Comparison of ENCODE assay signal across 9 mouse cellular contexts in the genomic region with DNA sequence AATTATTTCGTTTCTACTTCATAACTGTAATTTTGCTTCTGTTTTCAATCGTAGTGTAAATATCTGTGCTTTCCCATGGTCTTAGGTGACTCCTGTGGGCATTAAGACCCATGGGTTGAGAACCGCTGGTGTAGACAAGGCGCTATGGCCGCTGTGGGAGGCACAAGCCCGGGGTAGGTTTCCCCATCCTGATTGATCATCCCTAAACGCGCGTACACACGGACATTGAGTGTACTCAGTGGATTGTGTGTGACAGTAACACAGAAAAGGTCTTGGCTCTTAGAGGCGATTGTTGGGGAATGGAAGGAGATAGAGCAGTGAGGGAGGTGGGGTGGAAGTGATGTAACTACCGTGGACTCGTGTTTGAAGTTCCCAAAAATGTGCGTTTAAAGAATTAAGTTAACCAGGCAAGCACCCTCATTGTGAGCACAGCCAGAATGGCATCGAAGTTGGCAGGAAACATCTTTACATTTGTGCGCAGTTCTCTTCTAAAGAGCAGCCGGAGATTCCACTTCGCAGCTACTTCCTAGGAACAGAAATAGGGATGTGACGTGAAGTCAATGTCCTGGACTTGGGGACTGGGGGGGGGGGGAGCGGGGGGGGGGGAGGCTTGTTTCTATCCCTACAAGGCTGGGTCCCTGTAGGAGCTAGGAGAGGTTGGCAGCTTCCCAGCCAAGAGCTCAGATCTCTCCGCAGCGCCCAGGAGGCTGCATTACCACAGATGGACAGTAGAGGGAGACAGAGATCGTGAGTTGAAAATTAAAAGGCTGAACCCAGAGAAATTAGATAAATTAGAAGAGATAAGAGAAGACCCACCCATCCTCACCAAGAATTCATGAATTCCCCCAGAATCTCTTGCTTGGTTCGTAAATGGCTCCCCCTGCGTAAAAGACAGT. TPM values are rescaled to one million over a fixed set of nuclear protein-coding genes. Genes with fewer than 3 reads are reported as not detected.
DNase-seq lines count a peak whose midpoint lies in the region; ATAC-seq lines count a peak whose summit lies in the region.
"Had no signal": no experiment of that assay in that cellular context is flagged by ENCODE, and none has a peak within 500 bp of the region (broad histone marks: within the 10 kb centered on the region; RNA-seq: fewer than 3 reads in every experiment).

No protein-coding gene starts in this region.

- H3K4me1 ChIP-seq in forebrain, embryonic 16.5 days (replicated peaks; ENCODE audit: control insufficient read depth, insufficient read depth, low read length): 0 out of 2 replicates have a peak, but pooled peaks cover 4% of the 10 kb centered on the region
- no peaks in the 10 kb centered on the region for H3K4me1 ChIP-seq in hindbrain, embryonic 12.5 days
- H3K4me1 ChIP-seq: limb, embryonic 13.5 days had no signal

- peak; percentile 56 for DNase-seq in Muller cell, postnatal 12 days (ENCODE audit: inconsistent ontology term)
- DNase-seq in cerebellum, adult 11-12 months: peak; percentile 72
- peak; percentile 80 for DNase-seq in layer of hippocampus, adult 9-11 months
- peak; percentile 88 for DNase-seq in lung, postnatal 36 days
- peak; percentile 70 for DNase-seq in retina, postnatal 7 days (ENCODE audit: low read depth, low spot score)
- peak; percentile 83 for DNase-seq in urinary bladder, postnatal 14 days (ENCODE audit: low spot score)

- H3K4me3 ChIP-seq in forebrain, embryonic 16.5 days (replicated peaks; ENCODE audit: low read length): no peak overlapping the region
- no peak overlapping the region for H3K4me3 ChIP-seq in hindbrain, embryonic 12.5 days
- H3K4me3 ChIP-seq: limb, embryonic 13.5 days had no signal

- WGBS in forebrain, embryonic 16.5 days: 48% methylated on average over 23 of the region's 25 CpGs
- 54% methylated on average over 23 of the region's 25 CpGs for WGBS in hindbrain, embryonic 12.5 days

- no peaks in the 10 kb centered on the region for H3K27me3 ChIP-seq in forebrain, embryonic 16.5 days (replicated peaks; ENCODE audit: control insufficient read depth, insufficient read depth, low read length)
- H3K27me3 ChIP-seq in hindbrain, embryonic 12.5 days: 0 out of 2 replicates have a peak, but pooled peaks cover 4% of the 10 kb centered on the region
- H3K27me3 ChIP-seq: limb, embryonic 13.5 days had no signal

- ATAC-seq in forebrain, embryonic 16.5 days: peak; percentile 86
- ATAC-seq in hindbrain, embryonic 12.5 days (ENCODE audit: low FRiP score): peak; percentile 40; the same call in 1 of the 2 replicates

- H3K27ac ChIP-seq in forebrain, embryonic 16.5 days (ENCODE audit: low read length): no peak overlapping the region
- H3K27ac ChIP-seq in hindbrain, embryonic 12.5 days: no peak overlapping the region
- H3K27ac ChIP-seq: limb, embryonic 13.5 days had no signal

- H3K36me3 ChIP-seq in forebrain, embryonic 16.5 days (ENCODE audit: control insufficient read depth, insufficient read depth): no peaks in the 10 kb centered on the region
- H3K36me3 ChIP-seq in hindbrain, embryonic 12.5 days: no peaks in the 10 kb centered on the region
- H3K36me3 ChIP-seq: limb, embryonic 13.5 days had no signal

- no peak overlapping the region for H3K9ac ChIP-seq in forebrain, embryonic 16.5 days (replicated peaks; ENCODE audit: low read depth, low read length)
- no peak overlapping the region for H3K9ac ChIP-seq in hindbrain, embryonic 12.5 days
- H3K9ac ChIP-seq: limb, embryonic 13.5 days had no signal

- H3K9me3 ChIP-seq in forebrain, embryonic 16.5 days (ENCODE audit: control insufficient read depth, low read length): no peaks in the 10 kb centered on the region
- 0 out of 2 replicates have a peak, but pooled peaks cover 3% of the 10 kb centered on the region for H3K9me3 ChIP-seq in hindbrain, embryonic 12.5 days (replicated peaks)
- H3K9me3 ChIP-seq: limb, embryonic 13.5 days had no signal

- no peak overlapping the region; the same call in 1 of the 2 replicates for H3K4me2 ChIP-seq in forebrain, embryonic 16.5 days (ENCODE audit: low read length)
- H3K4me2 ChIP-seq in hindbrain, embryonic 12.5 days (replicated peaks): no peak overlapping the region
- H3K4me2 ChIP-seq: limb, embryonic 13.5 days had no signal

RNA-seq across cellular contexts. Expression of a gene that starts 17.9 kb away (rescaled TPM):
- polyA plus RNA-seq in forebrain, embryonic 16.5 days (2015; fragmentation: Nextera tagmentation; extraction: Ambion mirVana): not detected in 2 replicates
- not detected in 2 replicates for polyA plus RNA-seq in hindbrain, embryonic 12.5 days (2016; fragmentation: Nextera tagmentation; extraction: Ambion mirVana)

RNA-seq across cellular contexts. Expression of a gene that starts 23.0 kb away (rescaled TPM):
- 45.0 and 45.6 TPM in 2 replicates for polyA plus RNA-seq in forebrain, embryonic 16.5 days (2015; fragmentation: Nextera tagmentation; extraction: Ambion mirVana)
- 52.8 and 55.1 TPM in 2 replicates for polyA plus RNA-seq in hindbrain, embryonic 12.5 days (2016; fragmentation: Nextera tagmentation; extraction: Ambion mirVana)

RNA-seq across cellular contexts. Expression of a gene that starts 39.9 kb away (rescaled TPM):
- polyA plus RNA-seq in forebrain, embryonic 16.5 days (2015; fragmentation: Nextera tagmentation; extraction: Ambion mirVana): 21.1 and 23.3 TPM in 2 replicates
- 32.8 and 33.1 TPM in 2 replicates for polyA plus RNA-seq in hindbrain, embryonic 12.5 days (2016; fragmentation: Nextera tagmentation; extraction: Ambion mirVana)

RNA-seq across cellular contexts. Expression of a gene that starts 44.1 kb away (rescaled TPM):
- 36.7 and 38.1 TPM in 2 replicates for polyA plus RNA-seq in forebrain, embryonic 16.5 days (2015; fragmentation: Nextera tagmentation; extraction: Ambion mirVana)
- 30.4 and 32.3 TPM in 2 replicates for polyA plus RNA-seq in hindbrain, embryonic 12.5 days (2016; fragmentation: Nextera tagmentation; extraction: Ambion mirVana)
